Mouse (Mus musculus) hindbrain, embryonic 10.5 days (tissue): ENCODE data around the gene Maip1. TPM values are rescaled to one million over a fixed set of nuclear protein-coding genes. Genes with fewer than 3 reads are reported as not detected.

Experiments used
- DNase-seq: peaks from one replicate; pipeline ENCODE4 v3.0.0-alpha.2; 2017; ENCODE audit warnings: low spot score
- H3K27ac ChIP-seq: fragments of 300-500 bp; sonication (generic); 2 replicates; pipeline ENCODE4 v1.5.1; 2016; ENCODE audit warnings: mild to moderate bottlenecking, moderate library complexity
- H3K27me3 ChIP-seq: fragments of 300-500 bp; sonication (generic); 2 replicates; pipeline ENCODE4 v1.6.1; 2016; ENCODE audit warnings: mild to moderate bottlenecking; ENCODE audit not compliant: poor library complexity, insufficient read depth, severe bottlenecking
- H3K36me3 ChIP-seq: fragments of 300-500 bp; sonication (generic); 2 replicates; pipeline ENCODE4 v1.6.1; 2016; ENCODE audit warnings: mild to moderate bottlenecking, moderate library complexity
- H3K4me1 ChIP-seq: fragments of 300-500 bp; sonication (generic); replicated peaks from 2 replicates; pipeline ENCODE4 v1.6.1; 2016; ENCODE audit warnings: mild to moderate bottlenecking
- H3K4me3 ChIP-seq: fragments of 300-500 bp; sonication (generic); 2 replicates; pipeline ENCODE4 v1.5.1; 2016; ENCODE audit warnings: mild to moderate bottlenecking, moderate library complexity
- H3K9me3 ChIP-seq: fragments of 300-500 bp; sonication (generic); 2 replicates; pipeline ENCODE4 v1.6.1; 2016; ENCODE audit warnings: mild to moderate bottlenecking, moderate library complexity
- WGBS: fragments of 180-500 bp; shearing (Covaris S2); methylation state at CpG from one replicate; pipeline ENCODE4 v1.1.7; 2016; 5-methylcytosine and 5-hydroxymethylcytosine counted together
- polyA plus RNA-seq: library from polyadenylated mRNA; unstranded; fragments of >200 nt; fragmentation: Nextera tagmentation; extraction: Ambion mirVana; gene quantifications from 2 replicates; pipeline ENCODE4 v1.2.1, GENCODE M21; 2016

Gene Maip1
- polyA plus RNA-seq, 1 experiment from 2014 or later, result 19.0 TPM

- Histone ChIP-seq H3K4me3 (no peak overlapping the region), H3K27ac (no peak overlapping the region), H3K36me3 (peaks cover 69% of the 10 kb centered on the region), H3K4me1 (no peaks in the 10 kb centered on the region), H3K27me3 (no peaks in the 10 kb centered on the region), H3K9me3 (no peaks in the 10 kb centered on the region)
- no peak for DNase-seq
- WGBS, result 92% methylated on average over 4 of the region's 4 CpGs
Measured at GRCm38 (mm10) chr1:57390993-57391790, 14.9 kb upstream of the Maip1 start.

- DNase-seq, result no peak
- H3K27me3 ChIP-seq, result no peaks in the 10 kb centered on the region
- no peaks in the 10 kb centered on the region for H3K9me3 ChIP-seq
- H3K4me3 ChIP-seq, result no peak overlapping the region
- peaks cover 81% of the 10 kb centered on the region for H3K36me3 ChIP-seq
- no peak overlapping the region for H3K27ac ChIP-seq
- 86% methylated on average over 4 of the region's 4 CpGs for WGBS
- H3K4me1 ChIP-seq, result no peaks in the 10 kb centered on the region
Measured at GRCm38 (mm10) chr1:57392417-57392816, 13.7 kb upstream of the Maip1 start.

- no peak overlapping the region for H3K4me3 ChIP-seq
- H3K4me1 ChIP-seq, result no peaks in the 10 kb centered on the region
- H3K36me3 ChIP-seq, result peaks cover 81% of the 10 kb centered on the region
- 68% methylated on average over 3 of the region's 3 CpGs for WGBS
- H3K27me3 ChIP-seq, result no peaks in the 10 kb centered on the region
- no peak overlapping the region for H3K27ac ChIP-seq
- peak; percentile 13 for DNase-seq
- no peaks in the 10 kb centered on the region for H3K9me3 ChIP-seq
Measured at GRCm38 (mm10) chr1:57394051-57394450, 12.1 kb upstream of the Maip1 start.

GRCm38 (mm10) chr1:57400321-57400720 is 5.8 kb upstream of the Maip1 start:
- Histone ChIP-seq H3K4me3 (no peak overlapping the region), H3K36me3 (peaks cover 59% of the 10 kb centered on the region), H3K27me3 (no peaks in the 10 kb centered on the region), H3K4me1 (peaks cover 1% of the 10 kb centered on the region), H3K9me3 (no peaks in the 10 kb centered on the region), H3K27ac (no peak overlapping the region)
- DNase-seq, result no peak
- WGBS, result 92% methylated on average over 2 of the region's 2 CpGs

GRCm38 (mm10) chr1:57400877-57401276 is 5.3 kb upstream of the Maip1 start:
- peaks cover 53% of the 10 kb centered on the region for H3K36me3 ChIP-seq
- H3K4me3 ChIP-seq, result no peak overlapping the region
- no peaks in the 10 kb centered on the region for H3K27me3 ChIP-seq
- peaks cover 7% of the 10 kb centered on the region for H3K4me1 ChIP-seq
- 95% methylated on average over 2 of the region's 2 CpGs for WGBS
- DNase-seq, result no peak
- no peaks in the 10 kb centered on the region for H3K9me3 ChIP-seq
- no peak overlapping the region for H3K27ac ChIP-seq

- H3K27me3 ChIP-seq, result no peaks in the 10 kb centered on the region
- H3K4me1 ChIP-seq, result peaks cover 9% of the 10 kb centered on the region
- DNase-seq, result no peak
- no peak overlapping the region for H3K27ac ChIP-seq
- H3K9me3 ChIP-seq, result no peaks in the 10 kb centered on the region
- 94% methylated on average over 5 of the region's 5 CpGs for WGBS
- H3K4me3 ChIP-seq, result no peak overlapping the region
- H3K36me3 ChIP-seq, result peaks cover 41% of the 10 kb centered on the region
Measured at GRCm38 (mm10) chr1:57402116-57402515, 4.0 kb upstream of the Maip1 start.

GRCm38 (mm10) chr1:57408994-57409393 is 2.9 kb downstream of the Maip1 start:
- 92% methylated on average over 2 of the region's 2 CpGs for WGBS
- no peak overlapping the region for H3K27ac ChIP-seq

GRCm38 (mm10) chr1:57413397-57413796 is 7.3 kb downstream of the Maip1 start:
- no peaks in the 10 kb centered on the region for H3K27me3 ChIP-seq
- H3K36me3 ChIP-seq, result peaks cover 67% of the 10 kb centered on the region

More at GRCm38 (mm10) chr1:57408994-57409393, 2.9 kb downstream of the Maip1 start:
- H3K9me3 ChIP-seq, result no peaks in the 10 kb centered on the region
- H3K36me3 ChIP-seq, result peaks cover 33% of the 10 kb centered on the region
- H3K4me1 ChIP-seq, result peaks cover 30% of the 10 kb centered on the region
- DNase-seq, result no peak
- no peaks in the 10 kb centered on the region for H3K27me3 ChIP-seq
- H3K4me3 ChIP-seq, result no peak overlapping the region

GRCm38 (mm10) chr1:57423696-57424095 is 17.6 kb downstream of the Maip1 start:
- Histone ChIP-seq H3K27ac (no peak overlapping the region), H3K4me3 (no peak overlapping the region), H3K4me1 (peaks cover 3% of the 10 kb centered on the region), H3K36me3 (no peaks in the 10 kb centered on the region), H3K9me3 (no peaks in the 10 kb centered on the region), H3K27me3 (no peaks in the 10 kb centered on the region)
- DNase-seq, result no peak
- 26% methylated on average over 1 of the region's 1 CpGs for WGBS

More at GRCm38 (mm10) chr1:57413397-57413796, 7.3 kb downstream of the Maip1 start:
- DNase-seq, result no peak
- Histone ChIP-seq H3K4me3 (no peak overlapping the region), H3K9me3 (no peaks in the 10 kb centered on the region), H3K4me1 (peaks cover 8% of the 10 kb centered on the region), H3K27ac (no peak overlapping the region)
- WGBS, result 80% methylated on average over 2 of the region's 2 CpGs

GRCm38 (mm10) chr1:57428368-57429308 is 22.5 kb downstream of the Maip1 start:
- H3K9me3 ChIP-seq, result no peaks in the 10 kb centered on the region
- H3K27ac ChIP-seq, result peak overlapping the region; percentile 57; the same call in 1 of the 2 replicates
- no peaks in the 10 kb centered on the region for H3K36me3 ChIP-seq
- peaks cover 20% of the 10 kb centered on the region for H3K4me1 ChIP-seq
- peak; percentile 88 for DNase-seq
- no peaks in the 10 kb centered on the region for H3K27me3 ChIP-seq
- no peak overlapping the region for H3K4me3 ChIP-seq
- 56% methylated on average over 16 of the region's 16 CpGs for WGBS

GRCm38 (mm10) chr1:57429786-57430483 is 23.8 kb downstream of the Maip1 start:
- H3K4me3 ChIP-seq, result peak overlapping the region; percentile 29
- H3K9me3 ChIP-seq, result no peaks in the 10 kb centered on the region
- H3K27ac ChIP-seq, result peak overlapping the region; percentile 51
- peaks cover 20% of the 10 kb centered on the region for H3K4me1 ChIP-seq
- DNase-seq, result peak; percentile 55
- WGBS, result 4% methylated on average over 12 of the region's 12 CpGs
- H3K36me3 ChIP-seq, result no peaks in the 10 kb centered on the region
- H3K27me3 ChIP-seq, result no peaks in the 10 kb centered on the region

GRCm38 (mm10) chr1:57433141-57433540 is 27.0 kb downstream of the Maip1 start:
- Histone ChIP-seq H3K36me3 (no peaks in the 10 kb centered on the region), H3K4me1 (peaks cover 28% of the 10 kb centered on the region), H3K27ac (no peak overlapping the region), H3K4me3 (no peak overlapping the region), H3K9me3 (no peaks in the 10 kb centered on the region), H3K27me3 (no peaks in the 10 kb centered on the region)
- WGBS, result 92% methylated on average over 7 of the region's 7 CpGs
- no peak for DNase-seq
